Mouse (Mus musculus) erythroblast, embryonic 14.5 days (primary cell): ENCODE results near the gene Ncapd3.

Source experiments
- GATA1 ChIP-seq: IDR thresholded peaks from 2 replicates; pipeline ENCODE4 v1.6.1; 2012; ENCODE audit warnings: low read length, inconsistent platforms, mixed read lengths
- TAL1 ChIP-seq: IDR thresholded peaks from 3 replicates; pipeline ENCODE4 v1.6.1; 2012; ENCODE audit warnings: low read length, inconsistent platforms, mixed read lengths

DNA sequence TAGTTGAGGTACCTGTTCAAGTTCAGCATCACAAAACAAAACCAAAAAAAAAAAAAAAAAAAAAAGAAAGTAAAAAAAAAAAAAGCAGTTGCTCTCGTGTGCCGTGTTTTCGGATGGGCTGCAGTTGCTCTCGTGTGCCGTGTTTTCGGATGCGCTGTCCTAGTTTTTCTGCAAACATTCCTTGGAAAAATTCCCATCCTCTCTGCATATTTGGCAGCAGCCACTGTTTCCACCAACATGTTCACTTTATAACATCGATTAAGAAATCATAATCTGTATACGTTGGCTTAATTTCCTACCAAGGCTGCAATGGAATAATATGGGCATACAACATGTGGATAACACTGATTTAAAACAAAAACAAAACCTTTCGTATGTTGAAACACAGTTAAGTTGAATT is 36.9 kb upstream of the Ncapd3 start:
- TF ChIP-seq TAL1: no peak
- no peak for TF ChIP-seq GATA1
